Mouse (Mus musculus): ENCODE measurements around the gene Olfr324.

Gene Olfr324

GRCm38 (mm10) chr11:58634878-58635277 lies 40.0 kb downstream of the Olfr324 start:
- no peak for DNase-seq (ENCODE audit: low spot score)

- DNase-seq (ENCODE audit: low spot score) = peak; percentile 44
Observed at GRCm38 (mm10) chr11:58636376-58636977, 41.6 kb downstream of the Olfr324 start.

GRCm38 (mm10) chr11:58638176-58638701 lies 43.3 kb downstream of the Olfr324 start:
- DNase-seq (ENCODE audit: low spot score) = no peak

- DNase-seq (ENCODE audit: low spot score) = no peak
Observed at GRCm38 (mm10) chr11:58640272-58640867, 45.5 kb downstream of the Olfr324 start, which contains the start of gene Trim58. Trim58 (plus strand) TSS chr11:58640465.

GRCm38 (mm10) chr11:58641057-58641456 lies 46.1 kb downstream of the Olfr324 start:
- DNase-seq (ENCODE audit: low spot score) = no peak

GRCm38 (mm10) chr11:58641638-58642358 lies 46.9 kb downstream of the Olfr324 start:
- DNase-seq (ENCODE audit: low spot score) = no peak

GRCm38 (mm10) chr11:58643350-58643749 lies 48.4 kb downstream of the Olfr324 start:
- no peak for DNase-seq (ENCODE audit: low spot score)
